Mouse (Mus musculus): ENCODE data around the gene Myo10. TPM values are rescaled to one million over a fixed set of nuclear protein-coding genes. Genes with fewer than 3 reads are reported as not detected.

Myo10 gene
- polyA plus RNA-seq, 1 experiment from 2014 or later: 30.4 TPM

DNA sequence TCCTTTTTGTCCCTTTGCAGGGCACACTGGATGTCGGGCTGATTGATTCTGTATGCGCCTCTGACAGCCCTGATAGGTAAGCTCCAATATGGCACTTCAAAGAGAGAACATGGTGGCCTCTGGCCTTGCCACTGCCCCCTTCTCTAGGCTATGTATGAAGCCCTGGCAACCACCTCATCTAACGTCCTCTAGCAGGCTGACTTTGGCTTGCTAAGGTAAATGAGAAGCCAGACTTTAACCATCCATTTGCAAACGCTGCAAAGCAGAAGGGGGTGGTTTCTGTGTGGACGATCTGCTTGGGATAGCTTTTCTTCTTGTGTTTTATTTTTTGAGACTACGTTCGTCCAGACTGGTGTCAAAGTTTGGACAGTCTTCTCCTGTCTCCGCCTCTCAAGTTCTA lies 174.9 kb downstream of the Myo10 start:
- Histone ChIP-seq H3K27ac (ENCODE audit: low read length) (no peak overlapping the region), H3K36me3 (ENCODE audit: control insufficient read depth, insufficient read depth, low read length) (peaks cover 46% of the 10 kb centered on the region; the same call in 1 of the 2 replicates), H3K4me1 (ENCODE audit: control insufficient read depth, insufficient read depth, low read length) (no peaks in the 10 kb centered on the region), H3K9me3 (replicated peaks; ENCODE audit: control insufficient read depth, low read length) (no peaks in the 10 kb centered on the region), H3K4me3 (replicated peaks; ENCODE audit: low read length) (no peak overlapping the region), H3K4me2 (ENCODE audit: low read depth, low read length) (no peak overlapping the region), H3K27me3 (ENCODE audit: control insufficient read depth, insufficient read depth, low read length) (no peaks in the 10 kb centered on the region), H3K9ac (ENCODE audit: low read length) (no peak overlapping the region)
- 81% methylated on average over 8 of the region's 8 CpGs for WGBS
- no peak for ATAC-seq (ENCODE audit: insufficient read depth, low FRiP score)

DNA sequence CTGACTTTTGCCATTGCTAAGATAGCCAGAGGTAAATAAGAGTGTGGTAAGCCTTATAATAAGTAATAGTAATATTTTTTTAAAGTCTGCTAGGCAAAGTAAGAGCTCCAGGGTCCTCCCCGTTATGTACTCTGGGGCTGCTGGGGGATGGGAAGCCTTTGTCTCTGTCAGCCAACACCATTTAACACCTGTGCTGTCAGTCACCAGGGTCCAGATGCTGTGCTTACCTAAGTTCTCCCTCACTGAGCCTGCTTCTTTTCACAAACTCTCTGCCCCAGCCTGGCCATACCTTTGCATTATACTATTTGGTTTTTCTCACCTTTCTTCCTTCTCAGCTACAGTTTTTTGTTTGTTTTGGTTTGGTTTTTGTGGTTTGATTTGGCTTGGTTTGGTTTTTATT lies 175.6 kb downstream of the Myo10 start:
- no peaks in the 10 kb centered on the region for H3K27me3 ChIP-seq (ENCODE audit: control insufficient read depth, insufficient read depth, low read length)
- no peak overlapping the region for H3K4me3 ChIP-seq (replicated peaks; ENCODE audit: low read length)
- H3K36me3 ChIP-seq (ENCODE audit: control insufficient read depth, insufficient read depth, low read length): peaks cover 40% of the 10 kb centered on the region; the same call in 1 of the 2 replicates
- no peaks in the 10 kb centered on the region for H3K4me1 ChIP-seq (ENCODE audit: control insufficient read depth, insufficient read depth, low read length)
- ATAC-seq (ENCODE audit: insufficient read depth, low FRiP score): no peak
- H3K9ac ChIP-seq (ENCODE audit: low read length): no peak overlapping the region
- no peaks in the 10 kb centered on the region for H3K9me3 ChIP-seq (replicated peaks; ENCODE audit: control insufficient read depth, low read length)
- WGBS: 75% methylated on average over 1 of the region's 1 CpGs
- no peak overlapping the region for H3K27ac ChIP-seq (ENCODE audit: low read length)
- no peak overlapping the region for H3K4me2 ChIP-seq (ENCODE audit: low read depth, low read length)

DNA sequence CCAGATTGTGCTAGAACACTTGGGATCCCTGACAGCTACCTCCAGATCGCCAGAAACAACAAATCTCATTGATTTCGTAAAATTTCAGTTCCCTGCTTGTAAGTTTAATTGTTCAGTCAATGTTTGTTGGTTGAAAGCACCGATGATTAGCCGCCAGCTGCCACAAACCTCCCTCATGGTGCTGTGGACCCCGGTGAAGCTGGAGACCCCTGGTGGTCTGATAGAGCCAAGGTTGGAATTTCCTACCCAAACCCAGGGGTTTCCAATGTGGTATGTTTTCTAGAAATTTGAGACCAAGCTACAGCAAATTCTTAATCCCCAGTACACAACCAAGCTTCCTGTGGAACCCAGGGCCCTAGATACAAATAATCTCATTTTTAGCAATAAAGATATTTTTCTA lies 179.4 kb downstream of the Myo10 start:
- Histone ChIP-seq H3K9me3 (replicated peaks; ENCODE audit: control insufficient read depth, low read length) (no peaks in the 10 kb centered on the region), H3K36me3 (ENCODE audit: control insufficient read depth, insufficient read depth, low read length) (peaks cover 38% of the 10 kb centered on the region), H3K4me2 (ENCODE audit: low read depth, low read length) (no peak overlapping the region), H3K4me1 (ENCODE audit: control insufficient read depth, insufficient read depth, low read length) (no peaks in the 10 kb centered on the region), H3K9ac (ENCODE audit: low read length) (no peak overlapping the region), H3K4me3 (replicated peaks; ENCODE audit: low read length) (no peak overlapping the region), H3K27ac (ENCODE audit: low read length) (no peak overlapping the region), H3K27me3 (ENCODE audit: control insufficient read depth, insufficient read depth, low read length) (no peaks in the 10 kb centered on the region)
- 87% methylated on average over 5 of the region's 5 CpGs for WGBS
- no peak for ATAC-seq (ENCODE audit: insufficient read depth, low FRiP score)

DNA sequence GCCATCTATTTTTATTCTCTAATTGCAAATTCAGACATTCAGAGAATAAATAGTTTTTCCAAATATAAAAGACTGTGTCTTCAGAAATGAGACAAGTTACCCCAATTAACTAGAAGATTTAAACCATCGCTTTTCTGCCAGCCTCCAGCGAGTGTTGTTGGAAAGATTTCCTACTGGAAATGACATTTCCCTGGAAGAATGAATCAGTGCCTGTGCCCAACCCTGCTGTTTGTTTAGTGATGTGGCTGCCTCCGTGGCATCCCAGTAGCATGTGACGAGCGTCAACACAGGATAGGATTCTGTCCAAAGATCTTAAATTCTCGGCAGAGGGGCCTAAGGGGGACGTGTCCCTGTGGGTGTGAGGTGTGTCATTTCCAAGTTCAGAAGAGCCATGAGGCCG lies 179.9 kb downstream of the Myo10 start:
- H3K36me3 ChIP-seq (ENCODE audit: control insufficient read depth, insufficient read depth, low read length): peaks cover 38% of the 10 kb centered on the region
- no peak overlapping the region for H3K4me2 ChIP-seq (ENCODE audit: low read depth, low read length)
- no peak overlapping the region for H3K9ac ChIP-seq (ENCODE audit: low read length)
- no peaks in the 10 kb centered on the region for H3K4me1 ChIP-seq (ENCODE audit: control insufficient read depth, insufficient read depth, low read length)
- no peaks in the 10 kb centered on the region for H3K9me3 ChIP-seq (replicated peaks; ENCODE audit: control insufficient read depth, low read length)
- no peaks in the 10 kb centered on the region for H3K27me3 ChIP-seq (ENCODE audit: control insufficient read depth, insufficient read depth, low read length)
- H3K27ac ChIP-seq (ENCODE audit: low read length): no peak overlapping the region
- 85% methylated on average over 8 of the region's 8 CpGs for WGBS
- ATAC-seq (ENCODE audit: insufficient read depth, low FRiP score): no peak
- H3K4me3 ChIP-seq (replicated peaks; ENCODE audit: low read length): no peak overlapping the region

DNA sequence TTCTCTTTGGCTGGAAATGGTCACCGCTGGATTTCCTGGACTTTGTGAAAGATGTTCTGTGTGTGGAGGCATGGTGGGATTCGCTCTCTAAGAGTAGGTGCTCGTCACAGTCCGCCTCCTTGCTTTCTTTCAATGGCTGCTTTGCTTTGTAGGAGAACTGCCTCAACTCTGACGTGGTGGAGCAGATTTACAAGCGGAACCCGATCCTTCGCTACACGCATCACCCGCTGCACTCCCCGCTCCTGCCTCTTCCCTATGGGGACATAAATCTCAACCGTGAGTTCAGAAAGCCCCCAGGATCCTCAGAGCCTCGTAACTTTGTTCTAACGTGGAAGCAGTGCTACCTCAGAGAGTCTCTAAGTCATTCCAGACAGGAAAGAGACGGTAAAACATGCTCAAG lies 180.8 kb downstream of the Myo10 start:
- H3K9me3 ChIP-seq (replicated peaks; ENCODE audit: control insufficient read depth, low read length): no peaks in the 10 kb centered on the region
- no peaks in the 10 kb centered on the region for H3K4me1 ChIP-seq (ENCODE audit: control insufficient read depth, insufficient read depth, low read length)
- H3K4me2 ChIP-seq (ENCODE audit: low read depth, low read length): no peak overlapping the region
- peaks cover 45% of the 10 kb centered on the region for H3K36me3 ChIP-seq (ENCODE audit: control insufficient read depth, insufficient read depth, low read length)
- no peak overlapping the region for H3K27ac ChIP-seq (ENCODE audit: low read length)
- no peak overlapping the region for H3K9ac ChIP-seq (ENCODE audit: low read length)
- no peak for ATAC-seq (ENCODE audit: insufficient read depth, low FRiP score)
- H3K27me3 ChIP-seq (ENCODE audit: control insufficient read depth, insufficient read depth, low read length): no peaks in the 10 kb centered on the region
- 89% methylated on average over 15 of the region's 15 CpGs for WGBS
- H3K4me3 ChIP-seq (replicated peaks; ENCODE audit: low read length): no peak overlapping the region

DNA sequence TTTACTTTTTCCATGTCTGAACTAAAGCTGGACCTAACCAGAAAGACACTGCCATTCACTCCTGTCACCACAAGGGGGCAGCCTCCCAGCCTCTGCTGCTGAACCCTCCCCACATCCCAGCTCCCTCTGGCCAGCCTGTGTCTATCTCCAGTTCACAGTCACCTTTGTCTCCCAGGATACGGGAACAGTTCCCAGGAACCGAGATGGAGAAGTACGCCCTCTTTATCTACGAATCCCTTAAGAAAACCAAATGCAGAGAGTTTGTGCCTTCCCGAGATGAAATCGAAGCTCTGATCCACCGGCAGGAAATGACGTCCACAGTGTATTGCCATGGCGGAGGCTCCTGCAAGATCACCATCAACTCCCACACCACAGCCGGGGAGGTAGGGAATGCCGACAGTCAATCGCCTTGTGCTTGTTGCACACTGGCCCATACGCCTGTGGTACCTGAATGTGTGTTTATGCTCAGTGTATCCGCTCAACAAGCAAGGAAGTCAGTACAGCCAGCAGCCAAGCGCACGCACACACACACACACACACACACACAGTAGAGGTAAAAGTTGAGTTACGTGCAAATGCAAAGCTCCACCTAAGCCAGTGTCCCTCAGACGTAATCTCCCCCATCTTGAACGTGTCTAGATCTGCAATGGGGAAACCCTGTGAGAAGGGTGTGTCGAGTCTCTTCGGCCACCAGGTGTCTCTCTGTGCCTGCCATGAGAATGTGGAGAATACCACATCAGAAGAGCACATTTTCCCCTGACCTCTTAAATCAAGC lies 183.2 kb downstream of the Myo10 start:
- peak; percentile 22; the same call in 1 of the 2 replicates for ATAC-seq (ENCODE audit: insufficient read depth, low FRiP score)
- Histone ChIP-seq H3K27ac (ENCODE audit: low read length) (peak overlapping the region; percentile 7; the same call in 1 of the 2 replicates), H3K4me1 (ENCODE audit: control insufficient read depth, insufficient read depth, low read length) (peaks cover 6% of the 10 kb centered on the region; the same call in 1 of the 2 replicates), H3K4me3 (replicated peaks; ENCODE audit: low read length) (no peak overlapping the region), H3K27me3 (ENCODE audit: control insufficient read depth, insufficient read depth, low read length) (no peaks in the 10 kb centered on the region), H3K9me3 (replicated peaks; ENCODE audit: control insufficient read depth, low read length) (no peaks in the 10 kb centered on the region), H3K9ac (ENCODE audit: low read length) (no peak overlapping the region), H3K4me2 (ENCODE audit: low read depth, low read length) (no peak overlapping the region), H3K36me3 (ENCODE audit: control insufficient read depth, insufficient read depth, low read length) (peaks cover 32% of the 10 kb centered on the region)
- 77% methylated on average over 21 of the region's 21 CpGs for WGBS

DNA sequence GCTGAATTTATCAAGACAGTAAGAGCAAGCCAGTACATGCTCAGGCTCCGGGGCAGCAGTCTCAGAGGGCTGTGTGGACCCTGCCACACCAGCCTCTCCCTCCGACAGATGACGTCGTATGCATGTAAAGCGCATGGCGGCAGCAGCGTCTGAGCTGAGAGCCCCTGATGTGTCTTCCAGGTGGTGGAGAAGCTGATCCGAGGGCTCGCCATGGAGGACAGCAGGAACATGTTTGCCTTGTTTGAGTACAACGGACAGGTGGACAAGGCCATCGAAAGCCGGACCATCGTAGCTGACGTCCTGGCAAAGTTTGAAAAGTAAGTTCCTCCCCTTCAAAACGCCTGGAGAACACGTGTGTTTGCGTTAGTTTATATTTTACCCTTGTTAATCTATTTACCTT lies 184.0 kb downstream of the Myo10 start:
- H3K27me3 ChIP-seq (ENCODE audit: control insufficient read depth, insufficient read depth, low read length): no peaks in the 10 kb centered on the region
- no peak overlapping the region for H3K4me3 ChIP-seq (replicated peaks; ENCODE audit: low read length)
- no peak for ATAC-seq (ENCODE audit: insufficient read depth, low FRiP score)
- H3K4me2 ChIP-seq (ENCODE audit: low read depth, low read length): no peak overlapping the region
- no peaks in the 10 kb centered on the region for H3K9me3 ChIP-seq (replicated peaks; ENCODE audit: control insufficient read depth, low read length)
- peaks cover 31% of the 10 kb centered on the region for H3K36me3 ChIP-seq (ENCODE audit: control insufficient read depth, insufficient read depth, low read length)
- 84% methylated on average over 17 of the region's 17 CpGs for WGBS
- no peak overlapping the region for H3K27ac ChIP-seq (ENCODE audit: low read length)
- H3K9ac ChIP-seq (ENCODE audit: low read length): no peak overlapping the region
- peaks cover 6% of the 10 kb centered on the region; the same call in 1 of the 2 replicates for H3K4me1 ChIP-seq (ENCODE audit: control insufficient read depth, insufficient read depth, low read length)

DNA sequence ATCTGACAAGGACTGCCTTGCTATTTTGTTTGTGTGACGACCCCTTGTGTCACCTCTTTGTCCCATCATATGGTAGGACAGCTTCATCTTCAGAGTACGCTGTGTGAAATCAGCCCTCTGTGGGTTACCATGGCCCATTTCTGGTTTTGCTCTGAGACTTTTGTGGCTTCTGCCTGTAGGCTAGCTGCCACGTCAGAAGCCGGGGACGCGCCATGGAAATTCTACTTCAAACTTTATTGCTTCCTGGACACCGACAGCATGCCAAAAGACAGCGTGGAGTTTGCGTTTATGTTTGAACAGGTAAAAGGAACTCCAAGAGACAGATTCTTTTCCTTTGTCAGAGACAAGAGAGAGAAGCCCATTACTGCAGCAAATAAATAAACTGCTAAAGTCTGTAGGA lies 184.6 kb downstream of the Myo10 start:
- Histone ChIP-seq H3K36me3 (ENCODE audit: control insufficient read depth, insufficient read depth, low read length) (peaks cover 26% of the 10 kb centered on the region), H3K27me3 (ENCODE audit: control insufficient read depth, insufficient read depth, low read length) (no peaks in the 10 kb centered on the region)

DNA sequence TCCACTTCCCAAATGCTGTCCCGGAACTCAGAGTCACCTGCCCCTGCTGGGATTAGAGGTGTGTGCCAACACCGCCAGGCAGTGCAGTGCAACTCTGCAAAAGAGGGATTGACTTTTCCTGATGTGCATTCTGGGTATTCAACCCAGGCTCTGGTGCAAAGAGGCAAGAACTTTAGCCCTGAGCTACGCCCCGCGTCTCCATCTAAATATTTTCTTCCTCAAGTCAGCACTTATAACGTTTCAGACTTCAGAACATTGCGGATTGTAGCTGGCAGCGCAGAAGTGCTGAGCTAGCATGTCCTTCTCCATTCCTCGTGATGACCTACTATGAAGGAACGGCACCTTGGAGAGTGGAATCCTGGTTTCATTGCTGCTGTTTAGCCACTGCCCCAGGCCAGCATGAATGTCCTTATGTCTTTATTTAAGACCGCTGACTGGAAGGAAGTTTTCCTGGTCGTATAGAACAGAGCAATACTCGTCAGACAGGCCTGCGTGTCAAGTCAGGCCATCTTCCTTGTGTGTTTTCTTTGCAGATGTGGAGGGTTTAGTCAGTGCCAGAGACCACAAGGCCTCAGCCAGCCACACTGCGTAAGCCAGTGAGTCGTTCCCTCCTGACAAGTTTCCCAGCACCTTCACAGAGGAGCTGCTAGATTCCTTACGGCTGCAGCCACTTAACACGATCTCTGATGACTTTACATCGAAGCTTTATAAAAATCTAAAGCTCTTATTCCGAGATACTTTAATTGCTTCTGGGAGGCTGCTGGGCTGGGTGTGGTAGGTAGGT lies 186.5 kb downstream of the Myo10 start:
- no peaks in the 10 kb centered on the region for H3K9me3 ChIP-seq (replicated peaks; ENCODE audit: control insufficient read depth, low read length)
- peaks cover 34% of the 10 kb centered on the region for H3K36me3 ChIP-seq (ENCODE audit: control insufficient read depth, insufficient read depth, low read length)
- peaks cover 6% of the 10 kb centered on the region; the same call in 1 of the 2 replicates for H3K4me1 ChIP-seq (ENCODE audit: control insufficient read depth, insufficient read depth, low read length)
- H3K4me2 ChIP-seq (ENCODE audit: low read depth, low read length): no peak overlapping the region
- no peak overlapping the region for H3K9ac ChIP-seq (ENCODE audit: low read length)
- H3K27me3 ChIP-seq (ENCODE audit: control insufficient read depth, insufficient read depth, low read length): no peaks in the 10 kb centered on the region
- ATAC-seq (ENCODE audit: insufficient read depth, low FRiP score): no peak
- WGBS: 87% methylated on average over 20 of the region's 20 CpGs
- H3K4me3 ChIP-seq (replicated peaks; ENCODE audit: low read length): no peak overlapping the region
- H3K27ac ChIP-seq (ENCODE audit: low read length): no peak overlapping the region

More for the DNA sequence above, 184.6 kb downstream of the Myo10 start:
- no peak overlapping the region for H3K4me3 ChIP-seq (replicated peaks; ENCODE audit: low read length)
- 88% methylated on average over 9 of the region's 9 CpGs for WGBS
- ATAC-seq (ENCODE audit: insufficient read depth, low FRiP score): no peak
- no peak overlapping the region for H3K9ac ChIP-seq (ENCODE audit: low read length)
- H3K9me3 ChIP-seq (replicated peaks; ENCODE audit: control insufficient read depth, low read length): no peaks in the 10 kb centered on the region
- no peak overlapping the region for H3K4me2 ChIP-seq (ENCODE audit: low read depth, low read length)
- no peak overlapping the region for H3K27ac ChIP-seq (ENCODE audit: low read length)
- H3K4me1 ChIP-seq (ENCODE audit: control insufficient read depth, insufficient read depth, low read length): peaks cover 6% of the 10 kb centered on the region; the same call in 1 of the 2 replicates
